Mouse (Mus musculus) lung, embryonic 14.5 days (tissue): ENCODE measurements around the gene Zdhhc8. TPM values are rescaled to one million over a fixed set of nuclear protein-coding genes. Genes with fewer than 3 reads are reported as not detected.
A peak's percentile ranks its signal among the peaks of the same experiment; 100 is the strongest.

Experiments
- ATAC-seq: fragments of 200-750 bp; cut with Nextera tagmentation; 2 replicates; pipeline ENCODE4 v1.8.0; 2017; ENCODE audit warnings: mild to moderate bottlenecking, moderate TSS enrichment, moderate library complexity; ENCODE audit not compliant: insufficient read depth
- DNase-seq: peaks from one replicate; pipeline ENCODE4 v3.0.0-alpha.2; 2015
- H3K27ac ChIP-seq: fragments of 300-500 bp; sonication (generic); 2 replicates; pipeline ENCODE4 v1.5.1; 2014; ENCODE audit warnings: low read depth, mild to moderate bottlenecking, moderate library complexity
- H3K27me3 ChIP-seq: fragments of 300-500 bp; sonication (generic); 2 replicates; pipeline ENCODE4 v1.6.1; 2014; ENCODE audit warnings: low read length, control low read depth; ENCODE audit not compliant: insufficient read depth
- H3K36me3 ChIP-seq: fragments of 300-500 bp; sonication (generic); 2 replicates; pipeline ENCODE4 v1.6.1; 2014; ENCODE audit warnings: control low read depth; ENCODE audit not compliant: insufficient read depth
- H3K4me1 ChIP-seq: fragments of 300-500 bp; sonication (generic); 2 replicates; pipeline ENCODE4 v1.6.1; 2014; ENCODE audit warnings: antibody characterized with exemption, control low read depth; ENCODE audit not compliant: insufficient read depth
- H3K4me2 ChIP-seq: fragments of 300-500 bp; sonication (generic); 2 replicates; pipeline ENCODE4 v1.6.1; 2014; ENCODE audit warnings: mild to moderate bottlenecking
- H3K4me3 ChIP-seq: fragments of 300-500 bp; sonication (generic); 2 replicates; pipeline ENCODE4 v1.5.1; 2014; ENCODE audit warnings: low read depth, low read length
- H3K9ac ChIP-seq: fragments of 300-500 bp; sonication (generic); 2 replicates; pipeline ENCODE4 v1.6.1; 2014
- H3K9me3 ChIP-seq: fragments of 300-500 bp; sonication (generic); 2 replicates; pipeline ENCODE4 v1.6.1; 2016; ENCODE audit warnings: low read depth, low read length, control low read depth
- CTCF ChIP-seq: IDR thresholded peaks from 2 replicates; pipeline ENCODE4 v1.5.1; 2016; ENCODE audit warnings: antibody characterized with exemption, low read depth
- WGBS: fragments of 180-500 bp; shearing (Covaris S2); extraction: QIAGEN DNeasy Blood & Tissue Kit; methylation state at CpG from one replicate; pipeline ENCODE4 v1.1.7; 2014; 5-methylcytosine and 5-hydroxymethylcytosine counted together
- polyA plus RNA-seq: library from polyadenylated mRNA; unstranded; fragments of >200 nt; fragmentation: Nextera tagmentation; extraction: Ambion mirVana; gene quantifications from 2 replicates; pipeline ENCODE4 v1.2.1, GENCODE M21; 2014

Zdhhc8 gene
- polyA plus RNA-seq, 1 experiment from 2014 or later: 23.8 TPM

DNA sequence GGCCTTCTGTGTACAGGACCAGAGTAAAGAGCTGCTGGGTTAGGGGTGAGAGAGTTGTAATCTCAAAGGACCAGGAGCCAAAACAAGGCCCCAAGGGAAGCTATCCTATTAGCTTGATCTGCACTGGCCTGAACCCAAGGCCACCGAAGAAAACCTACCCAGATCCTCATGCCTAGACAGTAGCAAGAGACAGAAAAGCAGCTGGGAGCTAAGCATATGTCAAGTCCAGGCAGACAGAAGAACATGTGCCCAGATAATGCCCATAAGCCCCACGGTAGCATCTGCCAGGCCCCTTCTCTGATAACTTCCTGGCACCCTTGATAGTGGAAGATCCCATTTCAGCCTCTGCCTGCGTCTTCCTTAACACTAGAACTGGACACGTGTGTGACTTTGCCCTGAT lies 48.1 kb downstream of the Zdhhc8 start:
- Histone ChIP-seq H3K9ac (no peak overlapping the region), H3K4me2 (no peak overlapping the region), H3K27ac (no peak overlapping the region), H3K4me3 (no peak overlapping the region), H3K4me1 (no peaks in the 10 kb centered on the region), H3K27me3 (no peaks in the 10 kb centered on the region), H3K9me3 (no peaks in the 10 kb centered on the region), H3K36me3 (no peaks in the 10 kb centered on the region)
- WGBS: 67% methylated on average over 4 of the region's 4 CpGs
- DNase-seq: no peak
- TF ChIP-seq CTCF: no peak
- ATAC-seq: no peak

DNA sequence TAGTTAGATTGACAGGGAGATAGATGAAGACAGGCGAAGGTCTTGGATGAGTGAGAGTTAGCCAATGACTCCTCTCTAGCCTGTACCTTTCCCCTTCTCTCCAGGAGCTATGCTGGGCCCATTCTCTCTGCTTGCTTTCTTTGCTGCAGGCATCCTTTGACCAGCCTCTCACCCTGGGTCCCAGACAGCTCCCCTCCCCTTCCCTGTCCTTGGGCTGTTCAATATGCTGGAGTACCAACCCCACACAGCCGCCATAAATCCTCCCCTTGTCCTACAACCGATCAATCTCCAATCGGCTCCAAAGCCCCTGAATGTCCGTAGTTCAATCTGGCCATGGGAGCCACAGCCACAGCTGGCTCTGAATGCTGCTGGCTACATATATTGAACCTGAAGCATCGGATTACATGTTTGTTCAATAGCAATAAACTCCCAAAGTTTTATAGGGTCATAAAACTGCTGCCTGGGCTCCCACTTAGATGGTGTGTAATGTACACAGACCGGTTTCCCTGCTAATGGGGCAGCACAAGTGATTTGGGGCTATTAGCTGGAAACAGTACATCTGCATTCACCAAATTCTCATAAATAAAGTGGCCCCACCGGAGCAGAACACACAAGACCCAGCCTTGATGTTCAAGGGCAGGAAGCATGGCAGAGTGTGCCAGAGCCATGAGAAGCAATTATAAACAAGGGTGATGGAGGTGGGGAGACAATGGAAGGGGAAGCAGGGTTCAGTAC lies 49.1 kb downstream of the Zdhhc8 start:
- 68% methylated on average over 8 of the region's 8 CpGs for WGBS
- no peaks in the 10 kb centered on the region for H3K36me3 ChIP-seq
- no peak overlapping the region for H3K9ac ChIP-seq
- no peak for DNase-seq
- TF ChIP-seq CTCF: no peak
- H3K4me3 ChIP-seq: no peak overlapping the region
- no peak for ATAC-seq
- no peaks in the 10 kb centered on the region for H3K4me1 ChIP-seq
- no peaks in the 10 kb centered on the region for H3K27me3 ChIP-seq
- no peaks in the 10 kb centered on the region for H3K9me3 ChIP-seq
- no peak overlapping the region for H3K4me2 ChIP-seq
- H3K27ac ChIP-seq: no peak overlapping the region

DNA sequence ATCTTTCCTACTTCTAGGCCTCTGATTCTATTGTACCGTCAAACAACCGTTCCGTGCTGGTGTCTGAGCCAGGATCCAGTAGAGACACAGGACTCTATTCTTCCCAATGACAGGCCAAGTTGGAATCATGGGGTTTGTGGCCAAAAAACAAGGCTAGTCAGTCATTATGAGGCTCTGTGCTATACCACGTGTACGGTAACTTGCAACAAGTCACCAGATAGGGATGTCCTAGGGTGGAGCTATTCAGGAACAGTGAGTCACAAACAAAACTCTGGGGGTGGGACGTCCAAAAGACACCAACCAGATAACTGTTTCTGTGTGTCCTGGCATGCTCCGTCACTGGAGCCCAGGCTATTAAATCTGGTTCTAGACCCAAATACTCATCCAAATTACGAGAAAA lies 52.2 kb downstream of the Zdhhc8 start:
- no peak for ATAC-seq
- TF ChIP-seq CTCF: no peak
- Histone ChIP-seq H3K27ac (no peak overlapping the region), H3K4me3 (no peak overlapping the region), H3K9ac (no peak overlapping the region), H3K36me3 (no peaks in the 10 kb centered on the region), H3K27me3 (no peaks in the 10 kb centered on the region), H3K4me2 (no peak overlapping the region), H3K4me1 (no peaks in the 10 kb centered on the region), H3K9me3 (no peaks in the 10 kb centered on the region)
- 82% methylated on average over 8 of the region's 8 CpGs for WGBS
- no peak for DNase-seq

- 36% methylated on average over 10 of the region's 10 CpGs for WGBS
- no peak for ATAC-seq
- Histone ChIP-seq H3K27ac (no peak overlapping the region), H3K4me1 (no peaks in the 10 kb centered on the region), H3K36me3 (no peaks in the 10 kb centered on the region), H3K9me3 (no peaks in the 10 kb centered on the region), H3K4me3 (no peak overlapping the region), H3K27me3 (no peaks in the 10 kb centered on the region), H3K4me2 (no peak overlapping the region), H3K9ac (no peak overlapping the region)
- TF ChIP-seq CTCF: no peak
- no peak for DNase-seq
Measured at GRCm38 (mm10) chr16:18181398-18181797, 53.5 kb downstream of the Zdhhc8 start.

DNA sequence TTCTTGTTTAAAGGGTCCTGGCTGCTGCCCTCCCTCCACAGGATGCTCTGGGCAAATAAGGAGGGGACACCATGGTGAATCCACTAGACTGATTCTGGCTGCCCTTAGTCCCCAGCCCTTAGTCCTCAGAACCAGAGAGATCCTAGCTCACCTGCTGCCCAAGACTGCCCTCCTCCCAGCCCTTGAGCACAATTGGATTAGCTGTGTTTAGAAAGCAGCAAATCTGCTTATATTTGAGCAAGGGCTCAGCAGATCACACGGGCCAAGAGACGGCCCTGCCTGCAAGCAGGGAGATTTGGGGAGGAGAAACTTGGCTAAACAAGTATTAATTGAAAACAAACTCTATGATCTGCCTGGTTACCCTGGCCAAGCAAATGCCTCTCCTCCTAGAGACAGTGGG lies 55.3 kb downstream of the Zdhhc8 start:
- no peak for DNase-seq
- Histone ChIP-seq H3K9ac (peak overlapping the region; percentile 16; the same call in 1 of the 2 replicates), H3K4me3 (no peak overlapping the region), H3K27me3 (no peaks in the 10 kb centered on the region), H3K36me3 (no peaks in the 10 kb centered on the region), H3K27ac (peak overlapping the region; percentile 66; the same call in 1 of the 2 replicates), H3K9me3 (no peaks in the 10 kb centered on the region), H3K4me1 (no peaks in the 10 kb centered on the region; the same call in 1 of the 2 replicates), H3K4me2 (no peak overlapping the region)
- WGBS: 16% methylated on average over 2 of the region's 2 CpGs
- TF ChIP-seq CTCF: no peak
- no peak for ATAC-seq

- no peaks in the 10 kb centered on the region for H3K9me3 ChIP-seq
- DNase-seq: no peak
- 79% methylated on average over 4 of the region's 4 CpGs for WGBS
Measured at GRCm38 (mm10) chr16:18176758-18177157, 58.2 kb downstream of the Zdhhc8 start.

GRCm38 (mm10) chr16:18175817-18176541 lies 59.0 kb downstream of the Zdhhc8 start:
- H3K9ac ChIP-seq: no peak overlapping the region; the same call in 1 of the 2 replicates

More at GRCm38 (mm10) chr16:18176758-18177157, 58.2 kb downstream of the Zdhhc8 start:
- H3K4me1 ChIP-seq: no peaks in the 10 kb centered on the region; the same call in 1 of the 2 replicates
- H3K27ac ChIP-seq: no peak overlapping the region
- no peaks in the 10 kb centered on the region for H3K27me3 ChIP-seq
- H3K36me3 ChIP-seq: no peaks in the 10 kb centered on the region
- no peak overlapping the region for H3K4me2 ChIP-seq
- H3K9ac ChIP-seq: no peak overlapping the region
- ATAC-seq: no peak
- H3K4me3 ChIP-seq: no peak overlapping the region
- TF ChIP-seq CTCF: peak; percentile 30

More at GRCm38 (mm10) chr16:18175817-18176541, 59.0 kb downstream of the Zdhhc8 start:
- H3K4me1 ChIP-seq: no peaks in the 10 kb centered on the region; the same call in 1 of the 2 replicates
- H3K36me3 ChIP-seq: no peaks in the 10 kb centered on the region
- no peak for DNase-seq
- TF ChIP-seq CTCF: no peak
- H3K27me3 ChIP-seq: no peaks in the 10 kb centered on the region
- H3K9me3 ChIP-seq: no peaks in the 10 kb centered on the region
- ATAC-seq: no peak
- WGBS: 25% methylated on average over 6 of the region's 6 CpGs
- H3K27ac ChIP-seq: no peak overlapping the region
- H3K4me2 ChIP-seq: no peak overlapping the region
- H3K4me3 ChIP-seq: no peak overlapping the region
